Comparison of ENCODE assay signal across 26 mouse cellular contexts in the genomic region with DNA sequence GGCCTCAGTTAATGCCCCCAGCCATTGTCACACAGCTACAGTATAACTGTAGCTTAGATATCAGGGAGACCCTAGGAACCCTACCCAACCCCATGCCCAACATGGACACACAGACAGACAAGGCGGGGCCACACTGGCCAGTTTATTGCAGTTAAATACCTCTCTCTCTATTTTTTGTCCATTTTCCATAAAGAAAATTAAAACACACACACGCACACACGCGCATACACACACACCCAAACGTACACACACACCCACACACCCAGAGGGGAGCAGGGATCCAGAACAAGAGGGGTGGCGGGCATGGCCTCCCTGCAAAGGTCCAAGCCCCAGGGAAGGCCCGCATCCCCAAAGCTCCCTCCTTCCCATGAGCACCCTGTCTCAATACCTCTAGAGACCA. TPM values are rescaled to one million over a fixed set of nuclear protein-coding genes. Genes with fewer than 3 reads are reported as not detected.
"Had no signal": no experiment of that assay in that cellular context is flagged by ENCODE, and none has a peak within 500 bp of the region (broad histone marks: within the 10 kb centered on the region; RNA-seq: fewer than 3 reads in every experiment).

No protein-coding gene starts in this region.

- H3K4me1 ChIP-seq: limb, embryonic 12.5 days; limb, embryonic 15.5 days; midbrain, embryonic 12.5 days; neural tube, embryonic 12.5 days; neural tube, embryonic 15.5 days; stomach, embryonic 15.5 days had no signal

- H3K27me3 ChIP-seq: limb, embryonic 12.5 days; limb, embryonic 15.5 days; megakaryocyte, embryonic 14.5 days; midbrain, embryonic 12.5 days; neural tube, embryonic 12.5 days; neural tube, embryonic 15.5 days; stomach, embryonic 15.5 days had no signal

- H3K4me2 ChIP-seq: limb, embryonic 12.5 days; limb, embryonic 15.5 days; midbrain, embryonic 12.5 days; neural tube, embryonic 12.5 days; neural tube, embryonic 15.5 days; stomach, embryonic 15.5 days had no signal

- DNase-seq: kidney, adult 18-20 months; kidney, adult 9 months; kidney, postnatal 14 days; kidney, postnatal 4 days; lung, adult 2 months; right cerebral cortex, adult 18-20 months; right cerebral cortex, postnatal 14 days; right cerebral cortex, postnatal 4 days; thymus, postnatal 25 days had no signal

- H3K4me3 ChIP-seq: limb, embryonic 12.5 days; limb, embryonic 15.5 days; megakaryocyte, embryonic 14.5 days; midbrain, embryonic 12.5 days; neural tube, embryonic 12.5 days; neural tube, embryonic 15.5 days; stomach, embryonic 15.5 days had no signal

- ATAC-seq: inflammation-experienced regulatory T-cells, adult 6 months; intestine, embryonic 16.5 days; lung, postnatal 0 days had no signal

- H3K9ac ChIP-seq: limb, embryonic 12.5 days; limb, embryonic 15.5 days; midbrain, embryonic 12.5 days; neural tube, embryonic 12.5 days; neural tube, embryonic 15.5 days; stomach, embryonic 15.5 days had no signal

- H3K27ac ChIP-seq: limb, embryonic 12.5 days; limb, embryonic 15.5 days; midbrain, embryonic 12.5 days; neural tube, embryonic 12.5 days; neural tube, embryonic 15.5 days; stomach, embryonic 15.5 days had no signal

- H3K9me3 ChIP-seq: limb, embryonic 12.5 days; limb, embryonic 15.5 days; megakaryocyte, embryonic 14.5 days; midbrain, embryonic 12.5 days; neural tube, embryonic 12.5 days; neural tube, embryonic 15.5 days; stomach, embryonic 15.5 days had no signal

RNA-seq across cellular contexts. Expression of gene Hamp, which starts 2.0 kb away (rescaled TPM):
- total RNA-seq: layer of hippocampus, adult 18-20 months; layer of hippocampus, postnatal 14 days; left cerebral cortex, postnatal 14 days; left cerebral cortex, postnatal 4 days; midbrain, postnatal 0 days had no signal
- polyA plus RNA-seq: inflammation-experienced regulatory T-cells, adult 6 months; intestine, embryonic 16.5 days; kidney, embryonic 16.5 days; limb, embryonic 12.5 days; limb, embryonic 15.5 days; lung, postnatal 0 days; midbrain, embryonic 12.5 days; midbrain, postnatal 0 days; neural tube, embryonic 12.5 days; neural tube, embryonic 15.5 days had no signal

RNA-seq across cellular contexts. Expression of gene Hamp2, which starts 21.4 kb away (rescaled TPM):
- total RNA-seq: layer of hippocampus, adult 18-20 months; layer of hippocampus, postnatal 14 days; left cerebral cortex, adult 8-10 months; left cerebral cortex, postnatal 14 days; left cerebral cortex, postnatal 4 days; midbrain, postnatal 0 days had no signal
- polyA plus RNA-seq: inflammation-experienced regulatory T-cells, adult 6 months; intestine, embryonic 16.5 days; kidney, embryonic 16.5 days; limb, embryonic 12.5 days; limb, embryonic 15.5 days; lung, postnatal 0 days; midbrain, embryonic 12.5 days; midbrain, postnatal 0 days; neural tube, embryonic 12.5 days; neural tube, embryonic 15.5 days; stomach, embryonic 15.5 days had no signal
